In genomic region chr5:112276907-112277348, GRCm38 (mm10) we compare ENCODE assay signal across 8 mouse cellular contexts. TPM values are rescaled to one million over a fixed set of nuclear protein-coding genes. Genes with fewer than 3 reads are reported as not detected.
DNase-seq lines count a peak whose midpoint lies in the region; ATAC-seq and TF ChIP-seq lines count a peak whose summit lies in the region.

No protein-coding gene starts in this region.

- peak; percentile 2 for ATAC-seq in inflammation-experienced regulatory T-cells, adult 6 months

- under 1% methylated on average over 24 of the region's 24 CpGs for WGBS in liver, adult 2 months
- under 1% methylated on average over 24 of the region's 24 CpGs for WGBS in embryonic facial prominence, embryonic 10.5 days

- no peak for TF ChIP-seq POLR2A in liver, adult 2 months (IDR thresholded peaks at IDR 0.05; ENCODE audit: extremely low read depth, insufficient read depth, low read length)
- TF ChIP-seq POLR2A in myocyte (IDR thresholded peaks at IDR 0.05; ENCODE audit: insufficient read length, low read depth) = no peak

- H3K27me3 ChIP-seq in liver, adult 2 months (ENCODE audit: control insufficient read depth, insufficient read depth, low read length) = no peaks in the 10 kb centered on the region
- peaks cover 12% of the 10 kb centered on the region; the same call in 1 of the 2 replicates for H3K27me3 ChIP-seq in embryonic facial prominence, embryonic 10.5 days (replicated peaks; ENCODE audit: low read depth, poor library complexity, severe bottlenecking)
- H3K27me3 ChIP-seq in myocyte (ENCODE audit: control insufficient read depth, insufficient read depth, insufficient read length) = no peaks in the 10 kb centered on the region

- DNase-seq in liver, adult 2 months (ENCODE audit: extremely low read depth, low read depth, low spot score) = no peak
- DNase-seq in liver = no peak
- DNase-seq in embryonic facial prominence, embryonic 10.5 days (ENCODE audit: low spot score) = no peak
- DNase-seq in testis, postnatal 14 days (ENCODE audit: low spot score) = no peak
- DNase-seq in adrenal gland, adult 18-20 months (ENCODE audit: low spot score in 2 of 2) = no peak
- DNase-seq in layer of hippocampus, adult 18-20 months (ENCODE audit: low spot score in 2 of 2) = no peak

- no peaks in the 10 kb centered on the region for H3K9me3 ChIP-seq in embryonic facial prominence, embryonic 10.5 days

- H3K4me1 ChIP-seq in liver, adult 2 months (ENCODE audit: control insufficient read depth, insufficient read depth, low read length) = peaks cover 27% of the 10 kb centered on the region
- peaks cover 71% of the 10 kb centered on the region for H3K4me1 ChIP-seq in embryonic facial prominence, embryonic 10.5 days

- peak overlapping the region; percentile 73 for H3K4me3 ChIP-seq in liver, adult 2 months (ENCODE audit: insufficient read depth, low read depth, low read length)
- H3K4me3 ChIP-seq in embryonic facial prominence, embryonic 10.5 days = peak overlapping the region; percentile 71
- peak overlapping the region; percentile 84 for H3K4me3 ChIP-seq in myocyte

- peak overlapping the region; percentile 99 for H3K4me2 ChIP-seq in myocyte (ENCODE audit: low read depth)

- no peak for TF ChIP-seq CTCF in liver, adult 2 months (IDR thresholded peaks at IDR 0.05; ENCODE audit: low read depth, low read length)

- H3K9ac ChIP-seq in liver, adult 2 months (ENCODE audit: low read depth, low read length) = peak overlapping the region; percentile 89

- H3ac ChIP-seq in myocyte (ENCODE audit: control insufficient read depth, insufficient read length) = peak overlapping the region; percentile 72

- H3K27ac ChIP-seq in liver, adult 2 months (replicated peaks; ENCODE audit: insufficient read depth, low read depth, low read length) = peak overlapping the region; percentile 89
- H3K27ac ChIP-seq in embryonic facial prominence, embryonic 10.5 days (replicated peaks) = peak overlapping the region; percentile 88

- H3K79me2 ChIP-seq in liver, adult 2 months (ENCODE audit: control insufficient read depth, insufficient read depth, low read length) = peaks cover 17% of the 10 kb centered on the region; the same call in 1 of the 2 replicates
- H3K79me2 ChIP-seq in myocyte (ENCODE audit: control insufficient read depth, insufficient read depth) = peaks cover 45% of the 10 kb centered on the region

- H3K36me3 ChIP-seq in liver, adult 2 months (ENCODE audit: control insufficient read depth, insufficient read depth, low read length) = no peaks in the 10 kb centered on the region
- no peaks in the 10 kb centered on the region for H3K36me3 ChIP-seq in embryonic facial prominence, embryonic 10.5 days (replicated peaks)
- no peaks in the 10 kb centered on the region for H3K36me3 ChIP-seq in myocyte (ENCODE audit: control insufficient read depth, insufficient read depth)

TF ChIP-seq in myocyte, 11 proteins besides CTCF, POLR2A, EP300 and RAD21:
- TF ChIP-seq POLR2AphosphoS2 (IDR thresholded peaks at IDR 0.05; ENCODE audit: insufficient read length, low read depth) (no peak), MAX (IDR thresholded peaks at IDR 0.05; ENCODE audit: low read depth) (no peak), USF1 (IDR thresholded peaks at IDR 0.05; ENCODE audit: low read depth) (peak; percentile 78), MYOD1 (IDR thresholded peaks at IDR 0.05; ENCODE audit: control insufficient read depth in 1 of 3, insufficient read length in 2 of 3, low read depth in 2 of 3) (no peak), REST (IDR thresholded peaks at IDR 0.05; ENCODE audit: insufficient read depth, insufficient read length) (no peak)

RNA-seq across cellular contexts. Expression of gene Tpst2, which starts 0.4 kb away (rescaled TPM):
- 27.7 and 38.9 TPM in 2 replicates for total RNA-seq in liver, adult 2 months (2014; rRNA removed)
- polyA plus RNA-seq in liver, adult 2 months (2012; rRNA removed) = 30.2 and 35.7 TPM in 2 replicates
- polyA plus RNA-seq in embryonic facial prominence, embryonic 10.5 days (2016; fragmentation: Nextera tagmentation; extraction: Ambion mirVana) = 34.0 and 35.9 TPM in 2 replicates
- polyA plus RNA-seq in inflammation-experienced regulatory T-cells, adult 6 months (2017; shearing (Covaris generic)) = 100 to 1,000 TPM in 1 of 3 experiments, 10 to 100 TPM in 2; 59.1 to 111 (median 64.1) TPM
- 94.7 TPM for polyA plus RNA-seq in myocyte (2012; fragmentation: generic; extraction: Trizol)
- total RNA-seq in adrenal gland, adult 18-20 months (2021) = 100 to 1,000 TPM; 208 to 233 TPM
- 10 to 100 TPM; 37.0 to 40.5 TPM for total RNA-seq in layer of hippocampus, adult 18-20 months (2021)

RNA-seq across cellular contexts. Expression of gene Crybb1, which starts 21.3 kb away (rescaled TPM):
- not detected in 2 replicates for total RNA-seq in liver, adult 2 months (2014; rRNA removed)
- polyA plus RNA-seq in liver, adult 2 months (2012; rRNA removed) = not detected in 2 replicates
- 0.20 and 0.80 TPM in 2 replicates for polyA plus RNA-seq in embryonic facial prominence, embryonic 10.5 days (2016; fragmentation: Nextera tagmentation; extraction: Ambion mirVana)
- polyA plus RNA-seq in inflammation-experienced regulatory T-cells, adult 6 months (2017; shearing (Covaris generic)) = under 1 TPM in 1 of 3 experiments, not detected in 2; 0.97 TPM
- 0.36 TPM for polyA plus RNA-seq in myocyte (2012; fragmentation: generic; extraction: Trizol)
- 1 to 10 TPM; 3.2 to 3.3 TPM for total RNA-seq in adrenal gland, adult 18-20 months (2021)
- total RNA-seq in layer of hippocampus, adult 18-20 months (2021) = 1 to 10 TPM; 8.5 to 9.2 TPM

RNA-seq across cellular contexts. Expression of gene Cryba4, which starts 24.6 kb away (rescaled TPM):
- 0.27 and 0.37 TPM in 2 replicates for total RNA-seq in liver, adult 2 months (2014; rRNA removed)
- polyA plus RNA-seq in liver, adult 2 months (2012; rRNA removed) = 0.17 and 0.52 TPM in 2 replicates
- polyA plus RNA-seq in embryonic facial prominence, embryonic 10.5 days (2016; fragmentation: Nextera tagmentation; extraction: Ambion mirVana) = 0.35 and 0.69 TPM in 2 replicates
- 1 to 10 TPM in 1 of 3 experiments, under 1 TPM in 1, not detected in 1; 0.56 to 1.3 TPM for polyA plus RNA-seq in inflammation-experienced regulatory T-cells, adult 6 months (2017; shearing (Covaris generic))
- polyA plus RNA-seq in myocyte (2012; fragmentation: generic; extraction: Trizol) = 2.8 TPM
- total RNA-seq in adrenal gland, adult 18-20 months (2021) = 100 to 1,000 TPM in 1 of 2 experiments, 10 to 100 TPM in 1; 95.8 to 126 TPM
- total RNA-seq in layer of hippocampus, adult 18-20 months (2021) = 1 to 10 TPM in 1 of 2 experiments, not detected in 1; 1.0 TPM

RNA-seq across cellular contexts. Expression of gene Tfip11, which starts 49.2 kb away (rescaled TPM):
- 7.7 and 9.7 TPM in 2 replicates for total RNA-seq in liver, adult 2 months (2014; rRNA removed)
- 18.6 and 19.1 TPM in 2 replicates for polyA plus RNA-seq in liver, adult 2 months (2012; rRNA removed)
- 41.3 and 42.5 TPM in 2 replicates for polyA plus RNA-seq in embryonic facial prominence, embryonic 10.5 days (2016; fragmentation: Nextera tagmentation; extraction: Ambion mirVana)
- 10 to 100 TPM; 14.7 to 26.1 (median 15.3) TPM for polyA plus RNA-seq in inflammation-experienced regulatory T-cells, adult 6 months (2017; shearing (Covaris generic))
- polyA plus RNA-seq in myocyte (2012; fragmentation: generic; extraction: Trizol) = 31.7 TPM
- total RNA-seq in adrenal gland, adult 18-20 months (2021) = 10 to 100 TPM; 38.6 to 41.8 TPM
- total RNA-seq in layer of hippocampus, adult 18-20 months (2021) = 10 to 100 TPM; 38.8 to 42.0 TPM
